Mouse (Mus musculus): ENCODE results near the gene Adamtsl5. TPM values are rescaled to one million over a fixed set of nuclear protein-coding genes. Genes with fewer than 3 reads are reported as not detected.

Gene Adamtsl5
- 9.4 TPM for polyA plus RNA-seq (2014; fragmentation: Illumina TruSeq; extraction: RNeasy Lipid Tissue Mini Kit (QIAGEN cat#74804); ENCODE audit: low read depth, low replicate concordance)

DNA sequence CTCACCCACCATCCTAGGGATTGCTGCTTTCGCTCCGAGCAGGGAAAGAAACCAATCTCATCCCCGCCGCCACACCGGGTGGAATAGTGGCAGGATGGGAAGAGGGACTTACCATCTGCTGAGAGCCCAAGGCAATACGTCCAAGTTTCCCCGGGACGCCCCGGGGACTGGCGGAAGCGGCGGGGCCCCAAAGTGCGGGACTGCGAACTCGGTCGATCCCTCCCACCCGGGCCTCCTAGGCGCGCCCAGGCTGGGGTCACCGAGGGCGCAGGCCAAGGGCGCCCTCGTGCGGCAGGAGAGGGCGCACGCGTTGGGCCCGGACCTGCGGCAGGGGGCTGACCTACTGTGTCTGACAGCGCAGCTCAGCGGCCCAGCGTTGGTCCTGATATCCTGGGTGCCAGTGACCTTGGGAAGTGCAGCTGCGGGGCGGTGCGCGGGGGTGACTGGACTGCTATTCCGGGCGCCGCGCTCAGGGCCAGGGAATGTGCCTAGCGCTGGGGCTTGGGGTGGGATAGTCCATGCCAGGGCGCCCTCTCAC is at the start of gene Adamtsl5:
Gene Adamtsl5, minus strand, starts transcription at position 169 of the 538 bp plus-strand sequence.

GRCm38 (mm10) chr10:80387522-80387959 is 39.3 kb upstream of the Adamtsl5 start, which contains the start of gene Mex3d:
TSS of gene Mex3d (minus strand) at chr10:80387659.

GRCm38 (mm10) chr10:80356001-80356682 is 7.9 kb upstream of the Adamtsl5 start, which contains the start of gene Plk5:
TSS of gene Plk5 (plus strand) at chr10:80356459.

GRCm38 (mm10) chr10:80329273-80330081 is 18.7 kb downstream of the Adamtsl5 start, which contains the start of the genes Pcsk4 and Reep6:
TSS of gene Pcsk4 (minus strand) at chr10:80329498.
TSS of gene Reep6 (plus strand) at chr10:80329953.

GRCm38 (mm10) chr10:80320340-80320760 is 27.9 kb downstream of the Adamtsl5 start, which contains the start of gene 2310011J03Rik:
TSS of gene 2310011J03Rik (minus strand) at chr10:80320537.

DNA sequence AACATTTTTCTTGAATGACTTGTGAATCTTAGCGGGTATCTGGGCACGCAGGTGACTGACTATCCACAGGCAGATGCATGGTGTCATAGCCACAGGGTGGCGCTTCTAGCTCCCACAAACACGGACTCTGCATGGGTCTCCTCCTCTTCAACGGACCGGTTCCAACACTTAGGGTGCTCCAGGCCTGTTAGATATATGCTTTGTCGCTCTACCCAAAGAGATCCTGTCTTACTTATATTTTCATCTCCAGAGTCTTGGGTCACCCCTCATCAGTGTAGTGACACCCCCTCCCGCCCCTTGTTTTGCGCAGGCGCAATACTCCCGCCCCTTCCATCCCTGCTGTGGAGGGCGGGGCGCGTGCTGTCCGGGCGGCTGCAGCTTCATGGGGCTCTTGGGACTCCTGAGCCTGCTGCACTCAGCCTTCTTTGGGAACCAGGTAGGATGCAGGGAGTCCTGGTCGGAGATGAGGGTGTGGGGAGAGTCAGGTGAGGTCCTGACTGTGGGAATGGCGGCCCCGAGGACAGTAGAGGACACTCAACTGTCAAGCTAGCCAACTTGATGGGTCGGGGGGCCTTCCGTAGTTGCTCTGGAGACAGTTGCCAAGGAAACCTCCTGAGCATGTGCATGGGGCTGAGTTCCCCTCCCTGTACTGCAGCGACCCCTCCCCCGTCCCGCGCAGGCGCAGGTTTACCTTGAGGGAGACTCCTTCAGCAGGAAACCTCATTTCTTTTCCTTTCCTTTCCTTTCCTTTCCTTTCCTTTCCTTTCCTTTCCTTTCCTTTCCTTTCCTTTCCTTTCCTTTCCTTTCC is 52.4 kb downstream of the Adamtsl5 start, which contains the start of gene Apc2:
Gene Apc2, plus strand, starts transcription at position 360 of the 808 bp plus-strand sequence.

DNA sequence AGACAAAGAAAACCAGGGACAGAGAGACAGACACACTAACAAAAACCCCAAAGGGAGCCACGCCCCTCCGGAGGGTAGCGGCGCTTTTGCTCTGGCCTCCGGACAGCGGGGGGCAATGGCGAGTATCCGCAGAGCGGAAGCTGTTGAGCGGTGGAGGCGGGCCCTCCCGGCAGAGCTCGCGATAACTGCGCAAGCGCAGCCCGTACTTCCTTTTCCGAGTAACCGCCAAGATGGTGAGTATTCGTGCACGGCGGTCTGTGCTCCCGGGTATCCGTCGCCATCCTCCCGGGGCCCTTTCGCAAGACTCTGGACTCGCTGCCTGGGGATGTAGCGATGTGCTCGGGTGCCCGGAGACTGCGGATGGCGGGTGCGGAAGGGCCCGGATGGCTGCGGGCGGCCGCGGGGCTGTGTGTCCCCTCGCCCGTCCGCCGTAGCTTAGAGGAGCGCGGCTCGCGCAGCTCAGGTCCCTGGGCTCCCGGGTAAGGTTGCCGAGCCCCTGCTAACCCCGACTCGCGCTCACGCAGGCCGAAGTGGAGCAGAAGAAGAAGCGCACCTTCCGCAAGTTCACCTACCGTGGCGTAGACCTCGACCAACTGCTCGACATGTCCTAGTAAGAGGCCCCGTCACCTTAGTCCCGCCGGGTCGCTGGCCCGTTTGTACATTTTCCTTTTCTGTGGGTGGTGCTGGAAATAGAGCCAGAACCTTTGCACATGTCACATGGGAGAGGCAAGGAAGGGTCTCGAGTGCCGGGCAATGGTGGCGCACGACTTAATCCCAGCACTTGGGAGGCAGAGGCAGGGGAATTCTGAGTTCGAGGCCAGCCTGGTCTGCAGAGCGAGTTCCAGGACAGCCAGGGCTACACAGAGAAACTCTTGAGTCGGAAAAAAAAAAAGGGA is 55.7 kb downstream of the Adamtsl5 start, which contains the start of gene Rps15:
Gene Rps15, plus strand, starts transcription at position 203 of the 896 bp plus-strand sequence.

Other genes with a start within 250 kb of the Adamtsl5 start
- 17.9 TPM for gene Sbno2, start 242.8 kb downstream of the Adamtsl5 start, polyA plus RNA-seq (2014; fragmentation: Illumina TruSeq; extraction: RNeasy Lipid Tissue Mini Kit (QIAGEN cat#74804); ENCODE audit: low read depth, low replicate concordance)
- gene Stk11, start 232.6 kb downstream of the Adamtsl5 start, polyA plus RNA-seq (2014; fragmentation: Illumina TruSeq; extraction: RNeasy Lipid Tissue Mini Kit (QIAGEN cat#74804); ENCODE audit: low read depth, low replicate concordance) = 82.1 TPM
- 268 TPM for gene Atp5d, start 209.8 kb downstream of the Adamtsl5 start, polyA plus RNA-seq (2014; fragmentation: Illumina TruSeq; extraction: RNeasy Lipid Tissue Mini Kit (QIAGEN cat#74804); ENCODE audit: low read depth, low replicate concordance)
- 29.3 TPM for gene Cbarp, start 207.6 kb downstream of the Adamtsl5 start, polyA plus RNA-seq (2014; fragmentation: Illumina TruSeq; extraction: RNeasy Lipid Tissue Mini Kit (QIAGEN cat#74804); ENCODE audit: low read depth, low replicate concordance)
- gene Midn, start 200.1 kb downstream of the Adamtsl5 start, polyA plus RNA-seq (2014; fragmentation: Illumina TruSeq; extraction: RNeasy Lipid Tissue Mini Kit (QIAGEN cat#74804); ENCODE audit: low read depth, low replicate concordance) = 28.1 TPM
- 219 TPM for gene Cirbp, start 182.4 kb downstream of the Adamtsl5 start, polyA plus RNA-seq (2014; fragmentation: Illumina TruSeq; extraction: RNeasy Lipid Tissue Mini Kit (QIAGEN cat#74804); ENCODE audit: low read depth, low replicate concordance)
- 19.9 TPM for gene 1600002K03Rik, start 175.5 kb downstream of the Adamtsl5 start, polyA plus RNA-seq (2014; fragmentation: Illumina TruSeq; extraction: RNeasy Lipid Tissue Mini Kit (QIAGEN cat#74804); ENCODE audit: low read depth, low replicate concordance)
- 1.4 TPM for gene Efna2, start 168.9 kb downstream of the Adamtsl5 start, polyA plus RNA-seq (2014; fragmentation: Illumina TruSeq; extraction: RNeasy Lipid Tissue Mini Kit (QIAGEN cat#74804); ENCODE audit: low read depth, low replicate concordance)
- gene Mum1, start 122.0 kb downstream of the Adamtsl5 start, polyA plus RNA-seq (2014; fragmentation: Illumina TruSeq; extraction: RNeasy Lipid Tissue Mini Kit (QIAGEN cat#74804); ENCODE audit: low read depth, low replicate concordance) = 56.7 TPM
- gene Ndufs7, start 99.3 kb downstream of the Adamtsl5 start, polyA plus RNA-seq (2014; fragmentation: Illumina TruSeq; extraction: RNeasy Lipid Tissue Mini Kit (QIAGEN cat#74804); ENCODE audit: low read depth, low replicate concordance) = 123 TPM
- 196 TPM for gene Gamt, start 87.4 kb downstream of the Adamtsl5 start, polyA plus RNA-seq (2014; fragmentation: Illumina TruSeq; extraction: RNeasy Lipid Tissue Mini Kit (QIAGEN cat#74804); ENCODE audit: low read depth, low replicate concordance)
- 85.8 TPM for gene Dazap1, start 86.9 kb downstream of the Adamtsl5 start, polyA plus RNA-seq (2014; fragmentation: Illumina TruSeq; extraction: RNeasy Lipid Tissue Mini Kit (QIAGEN cat#74804); ENCODE audit: low read depth, low replicate concordance)
- 1,679 TPM for gene Rps15, start 56.0 kb downstream of the Adamtsl5 start, polyA plus RNA-seq (2014; fragmentation: Illumina TruSeq; extraction: RNeasy Lipid Tissue Mini Kit (QIAGEN cat#74804); ENCODE audit: low read depth, low replicate concordance)
- 0.71 TPM for gene Apc2, start 52.4 kb downstream of the Adamtsl5 start, polyA plus RNA-seq (2014; fragmentation: Illumina TruSeq; extraction: RNeasy Lipid Tissue Mini Kit (QIAGEN cat#74804); ENCODE audit: low read depth, low replicate concordance)
- gene 2310011J03Rik, start 27.9 kb downstream of the Adamtsl5 start, polyA plus RNA-seq (2014; fragmentation: Illumina TruSeq; extraction: RNeasy Lipid Tissue Mini Kit (QIAGEN cat#74804); ENCODE audit: low read depth, low replicate concordance) = 32.7 TPM
- 5.3 TPM for gene Pcsk4, start 18.9 kb downstream of the Adamtsl5 start, polyA plus RNA-seq (2014; fragmentation: Illumina TruSeq; extraction: RNeasy Lipid Tissue Mini Kit (QIAGEN cat#74804); ENCODE audit: low read depth, low replicate concordance)
- gene Reep6, start 18.5 kb downstream of the Adamtsl5 start, polyA plus RNA-seq (2014; fragmentation: Illumina TruSeq; extraction: RNeasy Lipid Tissue Mini Kit (QIAGEN cat#74804); ENCODE audit: low read depth, low replicate concordance) = 55.6 TPM
- gene Plk5, start 8.0 kb upstream of the Adamtsl5 start, polyA plus RNA-seq (2014; fragmentation: Illumina TruSeq; extraction: RNeasy Lipid Tissue Mini Kit (QIAGEN cat#74804); ENCODE audit: low read depth, low replicate concordance) = 0.34 TPM
- 14.4 TPM for gene Mex3d, start 39.2 kb upstream of the Adamtsl5 start, polyA plus RNA-seq (2014; fragmentation: Illumina TruSeq; extraction: RNeasy Lipid Tissue Mini Kit (QIAGEN cat#74804); ENCODE audit: low read depth, low replicate concordance)
- gene Mbd3, start 51.1 kb upstream of the Adamtsl5 start, polyA plus RNA-seq (2014; fragmentation: Illumina TruSeq; extraction: RNeasy Lipid Tissue Mini Kit (QIAGEN cat#74804); ENCODE audit: low read depth, low replicate concordance) = 113 TPM
- 470 TPM for gene Uqcr11, start 58.4 kb upstream of the Adamtsl5 start, polyA plus RNA-seq (2014; fragmentation: Illumina TruSeq; extraction: RNeasy Lipid Tissue Mini Kit (QIAGEN cat#74804); ENCODE audit: low read depth, low replicate concordance)
- 33.4 TPM for gene Tcf3, start 85.2 kb upstream of the Adamtsl5 start, polyA plus RNA-seq (2014; fragmentation: Illumina TruSeq; extraction: RNeasy Lipid Tissue Mini Kit (QIAGEN cat#74804); ENCODE audit: low read depth, low replicate concordance)
- gene Onecut3, start 146.4 kb upstream of the Adamtsl5 start, polyA plus RNA-seq (2014; fragmentation: Illumina TruSeq; extraction: RNeasy Lipid Tissue Mini Kit (QIAGEN cat#74804); ENCODE audit: low read depth, low replicate concordance) = not detected
- 26.6 TPM for gene Atp8b3, start 190.7 kb upstream of the Adamtsl5 start, polyA plus RNA-seq (2014; fragmentation: Illumina TruSeq; extraction: RNeasy Lipid Tissue Mini Kit (QIAGEN cat#74804); ENCODE audit: low read depth, low replicate concordance)
- 24.3 TPM for gene Rexo1, start 213.1 kb upstream of the Adamtsl5 start, polyA plus RNA-seq (2014; fragmentation: Illumina TruSeq; extraction: RNeasy Lipid Tissue Mini Kit (QIAGEN cat#74804); ENCODE audit: low read depth, low replicate concordance)
- 16.1 TPM for gene Klf16, start 228.9 kb upstream of the Adamtsl5 start, polyA plus RNA-seq (2014; fragmentation: Illumina TruSeq; extraction: RNeasy Lipid Tissue Mini Kit (QIAGEN cat#74804); ENCODE audit: low read depth, low replicate concordance)
- 72.8 TPM for gene Abhd17a, start 241.9 kb upstream of the Adamtsl5 start, polyA plus RNA-seq (2014; fragmentation: Illumina TruSeq; extraction: RNeasy Lipid Tissue Mini Kit (QIAGEN cat#74804); ENCODE audit: low read depth, low replicate concordance)